Mouse (Mus musculus) spleen, embryonic (tissue): ENCODE measurements at regions not wholly inside any gene's neighbourhood (a gene's known extent, or its start where the extent isn't known, plus 50 kb on each side); places are given as distances from the start of the nearest gene placed in this dataset.

Experiments
- CTCF ChIA-PET: fragments of 350-600 bp; sonication (Branson Sonifier 250); formaldehyde crosslinking; loops from one replicate; lab custom pipeline; 2022; lab: Charles Lee

DNA sequence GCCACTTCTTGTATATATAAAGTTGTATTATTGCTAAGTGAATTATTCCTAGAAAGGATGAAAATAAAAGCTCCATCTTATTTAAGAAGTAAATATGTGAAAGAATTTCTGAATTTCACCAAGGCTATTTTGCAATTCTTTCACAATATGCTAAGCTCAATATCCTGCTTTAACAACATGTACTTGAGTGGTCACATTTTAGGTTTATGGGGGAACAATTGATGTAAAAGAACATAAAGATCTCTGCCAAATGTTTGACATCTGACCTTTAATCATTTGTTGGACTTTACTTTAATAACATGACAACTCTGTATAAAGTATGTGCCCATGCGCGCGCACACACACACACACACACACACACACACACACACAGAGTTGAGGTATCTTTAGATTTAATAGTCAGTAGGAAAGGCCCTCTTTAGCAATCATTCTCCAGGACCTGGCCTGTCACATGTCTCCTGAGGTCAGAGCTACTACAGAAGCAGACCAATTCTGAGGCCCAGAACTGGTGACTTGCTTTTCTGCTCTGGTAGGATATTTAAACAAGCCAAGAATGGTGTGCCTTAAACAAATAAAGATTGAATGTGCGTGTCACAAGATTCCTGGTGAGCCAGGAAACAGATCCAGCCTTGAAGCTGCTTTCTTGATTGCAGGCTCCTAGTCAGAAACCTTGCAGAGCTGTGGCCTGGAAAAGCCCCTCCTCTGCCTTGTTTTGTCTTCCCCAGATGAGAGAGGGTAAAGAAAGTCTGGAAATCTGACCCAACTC is 477.4 kb upstream of the Marcks start:
- CTCF ChIA-PET, result no interaction called here

DNA sequence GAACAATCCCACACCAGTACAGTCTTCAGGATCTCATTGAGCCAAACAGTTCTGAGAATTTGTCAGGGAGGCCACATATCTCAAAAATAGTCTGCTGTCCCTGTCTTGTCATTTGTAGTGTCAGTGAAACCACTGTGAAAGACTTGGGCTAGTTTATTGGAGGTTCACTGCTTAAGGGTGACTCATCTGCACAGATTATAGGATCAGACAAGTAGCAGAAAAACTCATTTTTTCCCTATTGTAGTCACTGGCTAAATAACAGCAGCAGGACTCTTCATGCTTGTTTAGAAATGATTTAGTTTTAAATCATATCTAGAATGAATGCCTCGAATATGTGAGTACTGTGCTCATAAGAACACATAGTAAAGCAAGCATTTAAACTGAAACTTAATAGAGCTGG is 475.2 kb upstream of the Marcks start:
- CTCF ChIA-PET, result no interaction called here

DNA sequence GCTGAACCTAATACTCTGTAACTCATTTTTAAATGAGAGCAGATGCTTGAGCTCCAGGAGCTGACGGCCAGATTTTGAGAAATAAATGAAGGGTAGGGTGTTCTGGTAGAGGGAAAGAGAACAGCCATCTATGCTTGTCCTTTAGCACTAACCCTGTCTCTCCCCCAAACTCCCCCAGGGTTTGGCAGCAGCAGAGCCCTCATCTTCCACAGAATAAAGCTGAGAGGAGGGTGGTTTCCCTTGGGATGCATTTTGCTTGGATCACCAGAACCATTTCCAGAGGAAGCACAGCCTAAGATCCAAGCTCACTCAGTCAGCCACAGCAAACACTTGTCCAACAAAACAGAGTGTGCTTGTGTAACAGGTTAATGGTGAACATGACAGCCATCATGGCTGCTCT is 464.8 kb upstream of the Marcks start:
- CTCF ChIA-PET, result no interaction called here

DNA sequence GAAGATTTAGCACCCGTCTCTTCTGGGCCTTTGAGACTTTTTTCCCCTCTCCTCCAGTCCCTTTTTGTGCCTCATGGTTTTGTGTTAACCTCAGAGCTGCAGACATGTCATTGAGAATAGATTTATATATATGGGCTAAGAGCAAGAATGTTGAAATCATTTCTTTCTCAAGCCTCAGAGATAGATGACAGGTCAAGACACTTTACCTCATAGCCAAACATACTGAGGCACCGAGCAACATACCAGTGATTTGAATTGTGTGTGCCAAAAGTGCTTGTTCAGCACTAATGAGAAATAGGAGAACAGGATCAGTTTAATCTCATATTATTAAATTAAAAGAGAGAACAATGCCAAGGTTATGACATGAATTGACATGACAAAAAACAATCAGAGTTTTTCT is 464.2 kb upstream of the Marcks start:
- CTCF ChIA-PET, result no interaction called here

DNA sequence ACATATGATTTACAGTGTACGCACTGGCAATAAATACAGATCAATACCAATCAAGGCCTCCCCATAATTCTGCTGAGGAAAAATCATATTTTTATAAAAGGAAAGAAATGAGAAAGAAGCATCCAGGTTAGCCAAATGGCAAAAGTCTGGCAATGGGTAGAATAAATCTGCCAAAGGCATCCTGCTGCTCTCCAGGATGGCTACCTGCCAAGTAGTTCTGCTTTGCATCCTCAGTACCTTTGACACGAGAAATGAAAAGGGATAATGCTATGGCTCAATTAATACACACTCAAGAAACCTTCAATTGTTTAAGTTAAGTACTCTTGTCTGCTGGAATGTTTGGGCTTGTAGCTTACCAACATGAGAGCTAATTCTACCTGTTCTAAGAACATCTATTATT is 451.2 kb upstream of the Marcks start:
- CTCF ChIA-PET, result no interaction called here

DNA sequence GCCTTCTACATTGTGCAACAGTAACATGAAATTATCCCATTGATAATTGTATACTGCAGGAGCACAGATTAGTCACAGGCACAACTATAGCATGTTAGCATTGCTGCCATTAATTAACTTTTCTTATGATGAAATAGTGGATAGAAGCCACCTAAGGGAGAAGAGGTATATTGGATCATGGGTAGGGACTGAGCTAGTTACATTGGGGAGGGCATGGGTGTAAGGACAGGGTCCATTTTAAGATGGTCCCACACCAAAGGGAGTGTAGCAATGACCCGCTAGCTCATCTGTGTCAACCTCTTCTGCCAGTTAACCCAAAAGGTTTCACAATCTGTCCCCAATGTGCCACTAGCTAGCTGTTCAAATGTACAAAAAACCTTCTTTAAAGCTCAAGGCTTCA is 450.3 kb upstream of the Marcks start:
- CTCF ChIA-PET, result no interaction called here

DNA sequence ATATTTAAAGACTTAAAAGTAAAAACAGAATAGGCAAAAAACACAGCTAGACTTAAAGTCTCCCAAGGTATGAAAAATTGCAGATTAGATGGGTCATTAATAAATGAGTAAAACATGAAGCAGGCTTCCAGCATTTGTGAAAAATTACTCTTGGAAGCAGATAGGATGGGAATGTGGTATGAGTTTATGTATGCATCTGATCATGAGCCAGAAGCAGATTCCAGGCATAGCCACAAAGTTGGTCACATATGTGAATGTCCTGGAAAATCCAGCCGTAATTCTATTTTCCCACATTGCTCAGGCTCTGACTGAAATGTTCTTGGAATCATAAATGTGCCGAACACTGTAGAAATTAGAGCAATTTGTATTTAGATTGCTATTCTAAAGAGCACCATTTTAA is 432.5 kb upstream of the Marcks start:
- CTCF ChIA-PET, result interaction anchor here (0.6 kb wide), 1 partner anchor 248 kb away, joined by 7 read pairs; no protein-coding TSS in a partner anchor

DNA sequence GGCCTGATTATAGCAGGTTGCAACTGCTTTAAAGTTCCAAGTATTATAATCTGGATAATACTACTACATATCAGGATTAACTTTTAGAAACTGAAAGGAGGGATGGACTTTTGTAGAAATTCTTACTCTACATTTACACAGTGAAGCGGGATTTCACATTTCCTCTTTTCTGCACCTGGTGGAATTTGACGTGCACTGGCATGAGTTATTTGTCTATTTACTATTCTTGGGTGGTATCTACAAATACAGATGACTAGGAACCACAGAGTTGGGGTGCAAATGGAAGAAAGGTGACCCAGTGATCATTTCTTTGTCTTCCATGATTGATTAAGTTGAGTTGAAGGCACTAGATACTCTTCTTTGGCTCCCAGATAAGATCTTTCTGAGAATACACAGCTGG is 423.0 kb upstream of the Marcks start:
- CTCF ChIA-PET, result no interaction called here

DNA sequence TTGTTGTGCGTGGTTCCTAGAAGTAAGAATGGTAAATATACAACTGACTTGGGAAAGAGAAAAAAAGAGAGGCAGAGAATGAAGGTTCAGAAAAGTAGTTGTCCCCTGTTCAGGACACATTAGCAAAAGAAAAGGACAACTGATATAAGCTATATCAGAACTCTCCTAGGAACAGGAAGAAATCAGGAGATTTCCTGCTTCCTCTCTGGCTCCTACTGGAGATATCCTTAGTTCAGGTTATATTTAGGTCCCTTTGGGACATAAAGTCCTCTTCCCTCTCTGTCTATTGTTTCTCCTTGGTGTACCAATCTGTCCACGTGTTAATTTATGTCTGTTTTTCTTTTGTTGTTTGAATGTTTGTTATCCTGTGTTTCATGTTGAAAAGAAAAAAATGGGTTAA is 410.7 kb upstream of the Marcks start:
- CTCF ChIA-PET, result no interaction called here

DNA sequence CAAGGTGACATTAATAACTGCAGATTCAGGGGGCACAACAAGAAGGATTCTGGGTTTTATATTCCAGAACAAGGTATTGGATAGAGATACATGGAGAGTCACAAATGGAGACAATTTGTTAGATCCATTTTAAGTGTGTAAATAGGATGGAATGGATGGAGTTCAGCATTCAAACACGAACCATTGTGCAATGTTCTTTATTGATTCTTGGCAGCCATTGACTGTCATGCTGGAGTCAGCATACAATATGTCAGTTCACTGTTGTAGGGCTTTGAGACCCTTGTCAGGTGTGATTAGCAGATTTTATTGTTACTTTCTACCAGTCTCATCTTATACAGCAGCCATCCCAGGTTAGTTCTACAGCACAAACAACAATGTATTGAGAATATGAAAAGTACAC is 402.0 kb upstream of the Marcks start:
- CTCF ChIA-PET, result no interaction called here

DNA sequence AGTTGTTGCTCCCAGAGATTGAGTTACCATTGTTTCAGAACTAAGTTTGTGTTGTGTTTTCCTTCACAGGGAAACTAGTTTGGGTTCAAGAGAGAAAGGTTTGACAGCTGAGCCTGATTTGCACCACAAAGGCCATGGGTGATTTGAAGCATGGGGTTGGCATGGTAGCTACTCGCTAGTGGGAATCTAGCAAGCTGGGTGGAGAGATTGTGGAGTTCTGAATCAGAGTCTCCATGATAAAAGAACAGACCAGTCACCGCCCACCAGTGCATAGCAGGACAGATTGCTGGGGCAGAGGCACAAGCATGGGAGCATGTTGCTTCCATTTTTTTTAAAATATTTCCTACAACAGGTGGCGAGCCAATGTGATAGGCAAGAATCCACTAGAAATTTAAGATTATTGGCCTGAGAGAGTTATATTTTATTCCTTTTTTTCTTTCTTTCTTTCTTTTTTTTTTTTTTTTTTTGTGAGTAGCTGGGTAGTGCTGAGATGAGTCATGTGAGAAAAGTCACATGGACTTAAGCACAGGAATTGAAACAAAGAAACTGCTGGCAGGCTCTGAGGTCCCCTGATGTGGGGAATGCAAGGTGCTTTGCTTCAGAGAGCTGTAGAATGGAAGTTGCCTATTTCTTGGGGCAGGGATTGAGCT is 367.4 kb upstream of the Marcks start:
- CTCF ChIA-PET, result no interaction called here

DNA sequence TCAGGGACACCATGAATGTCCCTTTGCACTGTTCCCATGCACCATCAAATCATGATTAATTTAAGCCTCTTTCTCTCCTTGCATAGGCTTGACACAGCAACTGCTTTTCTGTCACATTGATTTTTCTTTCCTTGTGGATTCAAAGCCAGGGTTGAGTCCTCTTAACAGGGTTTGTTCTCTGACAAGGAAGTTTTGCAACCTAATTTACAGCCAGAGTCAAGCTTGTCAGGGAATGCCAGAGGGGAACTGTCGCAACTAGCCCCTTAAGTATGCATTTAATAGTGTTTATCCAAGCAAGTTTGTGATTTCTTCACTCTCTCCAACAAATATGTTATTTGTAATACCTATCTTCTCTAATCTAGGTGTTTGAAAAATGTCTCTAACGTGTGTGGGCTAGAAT is 365.7 kb upstream of the Marcks start:
- CTCF ChIA-PET, result no interaction called here

DNA sequence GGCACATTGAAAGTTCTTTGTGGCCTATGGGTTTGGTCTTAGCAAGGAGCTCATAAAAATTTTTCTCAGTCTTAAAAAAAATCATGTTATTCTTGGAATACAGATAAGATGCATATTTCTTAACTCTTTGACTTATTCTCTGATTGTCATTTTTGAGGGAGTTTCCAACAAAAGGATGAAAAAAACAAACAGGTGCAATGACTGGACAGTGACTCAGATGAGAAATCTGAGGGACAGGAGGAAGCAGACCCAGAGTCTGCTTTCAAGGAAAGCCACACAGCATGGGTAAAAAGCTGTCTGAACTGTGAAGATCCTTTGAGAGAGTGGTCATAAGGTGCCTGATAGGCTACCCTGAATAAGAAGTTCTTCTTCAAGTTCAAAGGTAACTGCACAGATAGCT is 363.8 kb upstream of the Marcks start:
- CTCF ChIA-PET, result no interaction called here

DNA sequence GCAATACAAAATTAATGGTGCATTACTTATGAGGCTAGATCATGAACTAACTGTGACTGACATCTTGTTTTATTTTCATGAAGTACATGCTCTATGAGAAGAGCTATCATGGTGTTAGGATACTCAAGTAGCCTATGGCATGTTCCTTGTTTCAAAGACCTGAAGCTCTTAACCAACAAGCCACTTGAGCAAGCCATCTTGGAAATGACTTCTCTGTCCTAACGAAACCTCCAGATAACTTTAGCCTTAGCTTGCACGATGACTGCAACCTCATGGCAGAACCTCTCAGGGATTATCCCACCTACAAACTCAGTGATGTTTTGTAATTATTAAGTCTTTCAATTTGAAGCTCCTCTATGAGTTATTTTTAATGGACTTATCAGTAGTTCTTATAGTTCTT is 362.3 kb upstream of the Marcks start:
- CTCF ChIA-PET, result interaction anchor here (0.6 kb wide), 1 partner anchor 20 kb away, joined by 3 read pairs; no protein-coding TSS in a partner anchor

DNA sequence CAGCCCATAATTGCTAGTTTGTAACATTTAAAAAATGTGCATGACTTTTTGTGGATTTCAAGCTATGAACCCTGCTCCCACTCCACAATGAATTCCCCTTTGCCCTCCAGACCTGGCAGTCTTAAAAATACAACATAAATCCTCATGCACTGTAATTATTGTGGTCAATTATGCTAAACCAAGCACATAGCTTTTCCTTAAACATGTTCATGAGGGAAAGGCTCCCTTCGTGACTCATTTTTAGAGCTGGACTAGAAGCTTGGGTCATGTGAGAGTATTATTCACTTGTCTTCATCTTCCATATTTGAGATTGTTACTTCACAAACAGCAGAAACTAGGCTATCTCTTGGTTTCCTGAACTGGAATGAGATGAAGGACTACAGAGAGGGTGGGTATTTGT is 356.7 kb upstream of the Marcks start:
- CTCF ChIA-PET, result no interaction called here

DNA sequence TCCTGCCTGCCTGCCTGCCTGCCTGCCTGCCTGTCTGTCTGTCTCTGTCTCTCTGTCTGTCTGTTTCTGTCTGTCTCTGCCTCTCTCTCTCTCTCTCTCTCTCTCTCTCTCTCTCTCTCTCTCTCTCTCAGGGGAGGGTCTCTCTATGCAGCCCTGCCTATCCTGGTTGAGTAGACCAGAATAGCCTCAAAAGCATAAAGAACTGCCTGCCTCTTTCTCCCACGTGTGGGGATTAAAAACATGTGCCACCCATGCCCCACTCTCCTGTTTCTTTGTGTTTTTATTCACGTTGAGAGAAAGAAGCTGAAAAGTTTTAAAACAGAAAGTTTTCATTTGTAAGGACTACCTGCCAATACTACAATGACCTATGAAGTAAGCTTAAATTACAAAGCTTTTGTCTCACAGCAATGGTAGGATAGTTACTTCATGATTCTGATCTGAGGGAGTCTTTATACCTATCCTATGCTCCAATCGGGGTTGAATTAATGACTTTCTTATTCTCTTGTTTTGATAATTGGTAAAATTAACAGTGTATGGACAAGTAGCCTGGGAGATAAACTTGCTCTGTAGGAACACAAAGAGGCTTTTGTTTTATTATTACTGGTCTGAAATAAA is 355.9 kb upstream of the Marcks start:
- CTCF ChIA-PET, result no interaction called here

DNA sequence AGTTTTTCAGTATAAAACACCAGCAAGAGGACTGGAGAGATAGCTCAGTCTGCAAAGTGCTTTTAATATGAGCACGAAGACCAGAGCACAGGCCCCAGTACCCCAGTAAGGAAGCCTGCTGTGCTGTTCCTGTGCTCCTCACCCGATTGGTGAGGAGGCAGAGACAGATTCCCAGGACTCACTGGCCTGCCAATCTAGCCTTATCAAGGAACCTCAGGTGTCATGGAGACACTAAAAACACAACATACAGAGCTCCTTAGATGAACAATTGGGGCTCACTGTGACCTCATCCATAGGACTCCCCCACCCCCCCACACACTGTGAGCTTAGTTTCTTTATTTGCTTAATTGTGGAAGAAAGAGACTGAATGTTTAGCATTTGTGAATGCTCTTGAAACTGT is 355.4 kb upstream of the Marcks start:
- CTCF ChIA-PET, result no interaction called here

DNA sequence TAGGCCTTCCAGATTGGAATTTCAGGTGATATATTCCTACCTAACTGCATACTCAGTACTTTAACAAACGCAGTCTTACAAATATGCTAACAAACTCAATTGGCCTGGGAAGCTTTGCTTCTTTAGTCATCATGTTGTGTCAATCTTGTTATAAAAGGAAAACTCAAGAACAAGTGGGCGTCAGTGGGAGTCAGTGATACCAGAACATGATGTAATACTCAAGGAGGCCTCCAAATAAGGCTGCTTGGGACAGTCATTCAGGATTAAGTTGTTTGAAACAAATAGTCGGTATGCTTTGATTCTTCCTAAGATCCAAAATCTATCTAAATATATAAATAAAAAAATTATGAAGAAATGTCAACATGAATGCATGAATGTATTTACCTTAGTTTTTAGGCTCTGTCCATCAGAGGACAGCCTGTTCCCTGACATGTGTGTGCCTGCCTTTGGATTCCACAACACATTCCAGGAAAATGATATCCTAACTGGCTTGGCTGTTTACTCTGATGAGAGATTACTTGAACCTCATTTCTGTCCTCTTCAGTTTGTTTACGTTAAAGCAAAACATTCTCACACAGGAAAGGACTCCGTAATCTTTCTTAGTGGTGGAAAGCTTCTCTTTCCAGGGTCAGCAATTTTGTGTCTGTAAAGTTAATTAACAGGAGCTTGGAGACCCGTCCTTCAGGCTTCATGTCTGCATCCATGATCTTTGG is 345.7 kb upstream of the Marcks start:
- CTCF ChIA-PET, result no interaction called here

DNA sequence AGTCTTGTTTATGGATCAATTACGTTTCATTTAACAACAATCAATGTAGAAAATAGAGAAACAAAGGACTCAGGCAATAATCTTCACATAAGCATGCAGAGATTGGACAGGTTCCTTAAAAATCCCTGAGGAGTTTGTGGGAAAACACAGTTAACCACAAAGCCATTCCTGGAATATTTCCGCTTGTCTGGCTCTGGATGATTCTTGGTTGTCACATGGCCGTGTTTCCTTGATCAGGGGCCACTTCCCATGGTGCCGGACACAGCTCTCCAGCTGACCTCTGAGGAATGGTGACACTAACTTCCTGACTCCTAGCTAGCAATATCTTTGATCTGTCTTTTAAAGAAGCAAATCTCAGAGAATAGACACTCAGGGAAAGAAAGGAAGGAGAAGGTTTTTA is 344.8 kb upstream of the Marcks start:
- CTCF ChIA-PET, result interaction anchor here (0.7 kb wide), 1 partner anchor 100 kb away, joined by 9 read pairs; no protein-coding TSS in a partner anchor

DNA sequence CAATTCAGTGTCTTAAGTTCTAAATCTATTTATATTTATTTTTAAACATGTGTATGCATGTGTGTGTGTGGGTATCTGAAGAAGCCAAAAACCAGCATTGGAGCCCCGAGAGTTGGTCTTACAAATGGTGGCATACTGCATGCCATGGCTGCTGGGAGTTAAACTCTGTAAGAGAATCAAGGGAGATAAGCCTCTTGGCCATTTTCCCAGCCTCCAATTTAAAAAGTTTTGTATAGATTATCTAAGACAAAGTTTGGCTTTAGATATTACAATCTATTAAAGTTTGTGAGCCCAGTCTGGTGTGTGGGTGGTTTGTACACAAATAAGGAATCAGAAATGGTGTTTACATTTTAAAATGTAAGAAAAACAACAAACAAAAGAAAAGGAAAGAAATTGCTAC is 343.2 kb upstream of the Marcks start:
- CTCF ChIA-PET, result no interaction called here

DNA sequence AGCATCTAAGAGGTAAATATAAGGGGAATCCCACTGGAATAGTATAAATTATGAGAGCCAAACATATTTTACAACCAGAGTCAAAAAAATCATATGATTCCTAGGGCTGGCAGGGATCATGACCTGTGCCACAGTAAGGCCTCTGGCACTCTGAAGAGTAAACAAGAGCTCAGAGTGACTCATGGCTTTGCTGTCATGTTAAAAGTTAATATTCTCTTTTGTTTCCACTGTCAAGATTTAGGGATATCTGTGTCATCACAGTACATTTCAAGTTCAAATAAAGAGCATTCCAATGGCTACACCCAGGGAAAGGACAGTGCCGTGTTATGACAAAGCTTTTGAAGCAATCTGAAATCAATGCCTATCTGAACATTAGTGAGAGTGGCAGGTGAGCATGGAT is 341.6 kb upstream of the Marcks start:
- CTCF ChIA-PET, result no interaction called here

DNA sequence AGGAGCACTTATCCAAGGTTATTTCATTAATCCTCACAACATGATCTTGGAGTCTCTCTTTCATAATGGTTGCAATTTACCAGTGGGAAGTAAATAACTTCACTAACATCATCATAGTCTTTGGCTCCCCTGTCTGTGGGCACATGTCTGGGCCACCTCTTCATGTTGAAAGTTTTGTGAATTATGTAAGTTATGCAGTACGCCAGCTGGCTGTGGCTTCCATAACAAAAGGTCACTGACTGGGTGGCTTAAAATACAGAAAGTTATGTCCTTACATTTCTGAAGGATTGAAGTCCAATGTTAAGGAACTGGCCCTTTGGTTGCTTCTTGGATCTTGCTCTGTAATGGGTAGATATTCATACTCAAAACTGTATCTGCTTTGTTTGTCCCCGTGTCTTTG is 339.4 kb upstream of the Marcks start:
- CTCF ChIA-PET, result no interaction called here
